Mouse (Mus musculus) right cerebral cortex, adult 2 months (tissue): ENCODE measurements at regions not wholly inside any gene's neighbourhood (a gene's known extent, or its start where the extent isn't known, plus 50 kb on each side); places are given as distances from the start of the nearest gene placed in this dataset.

Source experiments
- DNase-seq, 2 experiments: peaks; one replicate each; pipeline ENCODE4 v3.0.0; 2021 to 2022; ENCODE audit warnings: low spot score in 2 of 2

DNA sequence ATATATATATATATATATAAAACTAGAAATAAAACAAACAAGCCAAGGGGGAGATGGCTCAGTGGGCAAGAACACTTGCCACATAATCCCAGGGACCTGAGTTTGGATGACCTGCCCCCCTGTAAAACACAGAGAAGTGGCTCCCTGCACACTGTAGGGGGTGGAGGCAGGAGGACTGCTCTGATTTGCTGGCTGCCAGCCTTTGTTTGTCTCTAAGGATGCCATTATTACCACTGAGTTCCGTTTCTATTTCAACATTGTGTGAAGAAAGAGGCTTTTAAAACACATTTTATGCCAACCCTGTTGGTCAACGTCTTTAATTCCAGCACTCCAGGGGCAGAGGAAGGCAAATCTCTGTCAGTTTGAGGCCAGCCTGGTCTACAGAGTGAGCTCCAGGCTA lies 82.2 kb upstream of the Errfi1 start:
- no peak for DNase-seq

DNA sequence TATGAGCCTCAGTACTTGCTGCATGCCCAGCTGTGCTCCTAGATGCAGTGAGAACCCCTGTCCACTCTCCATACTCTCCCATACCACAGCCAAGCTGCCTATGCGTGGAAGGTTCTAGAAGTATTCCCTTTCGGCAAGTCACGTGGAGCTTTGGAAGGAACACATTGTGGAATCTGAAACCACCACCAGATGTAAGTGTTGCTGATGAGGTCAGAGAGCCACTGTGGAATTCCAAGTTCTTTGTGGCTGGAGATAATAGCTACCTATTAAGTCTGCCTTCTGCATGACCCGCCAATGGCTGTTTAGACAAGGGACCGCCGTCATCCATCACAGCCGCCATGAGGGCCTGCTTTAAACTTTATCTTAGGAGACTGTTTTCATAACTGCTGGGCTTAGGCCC lies 84.7 kb upstream of the Errfi1 start:
- DNase-seq: no peak

DNA sequence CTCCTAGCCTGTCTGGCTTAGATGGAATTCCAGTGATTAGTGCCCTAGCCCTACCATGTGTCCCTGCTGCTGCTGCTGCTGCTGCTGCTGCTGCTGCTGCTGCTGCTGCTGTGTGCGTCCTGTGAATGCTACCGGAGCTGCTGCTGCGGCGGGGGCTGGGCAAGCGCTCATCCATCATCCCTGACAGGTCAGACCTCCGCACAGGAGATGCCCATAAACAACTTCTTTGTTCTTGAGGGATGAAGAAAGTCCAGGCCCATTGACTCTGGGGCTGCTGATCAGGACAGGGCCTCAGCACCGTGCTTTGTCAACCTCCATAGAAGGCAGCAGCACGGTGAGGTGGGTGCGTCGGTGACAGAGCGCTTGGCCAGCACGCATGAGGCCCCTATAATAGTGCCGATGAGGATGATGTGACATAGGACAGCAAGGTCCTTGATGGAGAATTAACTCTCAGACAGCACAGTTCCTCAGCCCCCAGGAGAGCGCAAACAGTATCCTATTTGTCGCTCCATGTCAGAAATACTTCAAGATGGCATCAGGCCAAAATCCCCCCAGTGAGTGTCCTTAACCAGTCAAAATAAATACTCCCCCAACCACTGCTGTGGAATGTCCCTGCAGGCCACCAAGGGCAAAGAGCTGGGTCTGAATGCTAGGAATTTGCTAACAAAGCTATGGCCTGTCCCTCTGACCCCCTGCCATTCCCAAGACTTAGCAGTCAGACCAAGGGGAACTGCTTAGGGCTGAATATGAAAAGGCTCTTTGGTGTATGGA lies 95.1 kb upstream of the Errfi1 start:
- DNase-seq: no peak

DNA sequence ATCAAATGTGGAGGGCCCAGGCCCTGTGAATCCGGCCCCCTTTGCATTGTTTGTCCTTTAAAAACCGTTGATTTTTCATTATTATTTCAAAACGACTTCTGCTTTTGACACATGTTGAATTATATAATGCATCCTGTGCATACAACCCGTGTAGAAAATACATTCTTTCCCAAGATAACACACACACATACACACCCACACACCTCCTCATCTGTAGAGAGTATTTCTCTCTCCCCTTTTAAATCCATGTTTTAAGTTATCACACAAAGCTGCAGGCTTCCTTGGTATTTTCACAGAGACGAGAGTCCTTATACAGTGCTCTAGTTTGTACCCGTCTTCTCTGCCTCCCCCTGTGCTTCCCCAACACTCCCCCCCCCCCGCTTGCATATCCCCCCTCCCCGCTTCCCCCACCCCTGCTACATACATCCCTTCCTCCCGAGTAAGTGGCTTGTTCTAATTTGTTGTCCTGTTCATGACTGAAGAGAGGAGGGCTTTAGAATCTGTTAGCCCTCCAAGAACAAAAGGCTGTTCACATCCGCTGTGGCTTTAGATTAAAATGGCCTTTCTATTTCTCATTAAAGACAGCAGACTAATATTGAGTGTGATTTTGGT lies 95.8 kb upstream of the Errfi1 start:
- DNase-seq: no peak

DNA sequence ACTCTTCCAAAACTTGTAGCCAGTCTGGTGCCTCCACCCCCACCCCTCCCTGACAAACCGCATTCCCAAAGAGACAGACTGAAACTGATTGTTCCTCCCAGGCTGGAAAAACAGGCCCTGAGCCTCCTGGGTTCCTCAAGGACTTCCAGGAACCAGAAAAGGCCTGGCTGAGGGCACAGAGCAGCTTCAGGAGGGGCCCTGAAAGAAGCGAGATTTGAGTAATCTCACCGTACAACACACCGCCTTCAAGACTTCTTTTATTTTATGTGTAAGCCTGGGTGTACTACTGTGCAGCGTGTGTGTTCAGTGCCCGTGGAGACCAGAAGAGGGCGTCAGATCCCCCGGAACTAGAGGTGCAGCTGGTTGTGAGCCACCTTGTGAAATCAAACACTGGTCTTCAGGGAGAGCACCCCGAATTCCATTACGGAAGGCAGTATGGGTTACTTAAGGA lies 96.4 kb upstream of the Errfi1 start:
- no peak for DNase-seq

DNA sequence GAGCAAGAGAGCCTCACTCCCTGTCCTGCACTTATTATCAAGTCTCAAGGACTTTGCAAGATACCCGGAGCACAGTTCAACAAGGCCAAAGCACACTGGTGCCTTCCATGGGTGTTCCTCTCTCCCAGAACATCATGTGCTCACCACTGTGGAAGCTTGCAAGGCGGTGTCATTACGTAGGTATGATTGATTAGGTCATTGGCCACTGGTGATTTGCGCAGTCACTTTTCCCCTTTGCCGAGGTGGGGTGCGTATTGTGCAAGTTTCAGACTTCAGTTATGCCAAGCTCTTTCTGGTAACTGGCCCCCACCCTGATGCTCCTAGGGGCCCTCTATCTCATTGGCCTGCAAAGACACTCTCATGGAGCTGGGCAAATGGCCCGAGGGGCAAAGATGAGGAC lies 98.3 kb upstream of the Errfi1 start:
- DNase-seq: no peak

DNA sequence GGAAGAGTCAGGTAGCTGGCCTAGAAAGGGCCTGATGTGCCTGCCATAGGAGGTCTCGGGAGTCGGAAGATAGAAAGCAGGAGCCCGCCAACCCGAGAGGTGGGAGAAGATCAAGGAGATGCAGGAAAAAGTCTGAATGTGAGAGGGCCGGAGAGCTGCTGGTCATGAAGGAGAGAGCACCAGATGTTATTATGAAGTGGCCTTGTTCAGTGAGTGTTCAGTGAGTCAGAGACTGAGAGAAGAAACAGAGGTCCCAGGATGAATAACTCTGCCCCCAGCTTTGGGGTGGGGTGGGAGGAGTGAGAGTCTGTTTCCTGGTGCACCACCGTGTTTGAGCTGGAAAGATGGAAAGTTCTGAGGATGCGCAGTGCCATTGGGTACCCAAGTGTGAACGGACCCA lies 100.2 kb upstream of the Slc45a1 start:
- DNase-seq: no peak

DNA sequence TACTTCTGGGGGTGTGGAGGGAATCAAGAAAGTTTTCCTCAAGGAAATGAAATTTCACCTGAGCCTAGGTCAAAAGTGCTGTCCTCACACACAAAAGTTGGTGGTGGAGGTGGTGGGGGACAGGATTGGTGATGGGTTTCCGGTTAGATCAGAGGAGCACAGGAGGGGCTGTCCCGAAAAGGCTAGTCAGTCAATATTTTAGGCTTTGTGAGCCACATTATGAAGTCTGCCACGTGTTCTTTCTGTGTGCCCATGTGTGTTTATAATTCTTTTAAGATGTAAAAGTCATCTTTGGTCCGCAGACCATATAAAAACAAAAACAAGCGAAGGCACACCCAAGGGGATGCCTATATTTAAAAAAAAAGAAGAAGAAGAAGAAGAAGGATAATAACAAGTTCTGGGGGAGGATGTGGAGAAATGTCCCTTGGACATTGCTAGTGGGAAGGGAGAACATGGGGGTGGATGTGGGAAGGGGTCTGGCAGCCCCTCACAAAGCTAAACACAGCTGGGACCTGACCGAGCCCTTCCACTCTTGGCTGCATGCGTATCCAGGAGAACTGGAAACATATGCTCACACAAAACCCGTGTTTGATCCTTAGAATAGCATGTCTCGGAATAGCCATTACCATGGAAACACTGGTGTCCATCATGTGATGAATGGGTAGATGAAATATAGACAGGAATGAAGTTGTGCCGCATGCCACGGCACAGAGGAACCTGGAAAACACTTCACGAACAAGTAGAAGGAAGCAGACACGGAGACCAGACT lies 98.7 kb upstream of the Slc45a1 start:
- peak; percentile 38 to 46 for DNase-seq

DNA sequence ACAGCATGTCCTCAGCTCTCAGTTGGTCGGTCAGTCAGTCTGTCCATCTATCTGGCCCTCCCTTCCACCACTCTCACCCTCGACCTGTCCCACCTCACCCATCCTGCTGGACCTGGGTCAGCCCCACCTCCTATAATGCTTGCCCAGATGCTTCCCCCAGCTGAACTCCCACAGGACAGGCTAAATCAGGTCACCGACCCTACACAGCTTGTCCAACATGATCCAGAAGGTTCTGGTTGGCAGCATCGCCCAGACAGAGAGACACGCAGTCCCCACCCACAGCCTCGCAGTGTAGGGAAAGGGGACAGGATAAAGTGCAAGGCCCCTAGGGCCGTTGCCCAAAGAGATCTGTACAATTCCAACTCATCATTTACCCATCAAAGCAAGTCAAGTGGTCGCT lies 97.1 kb upstream of the Slc45a1 start:
- no peak for DNase-seq

DNA sequence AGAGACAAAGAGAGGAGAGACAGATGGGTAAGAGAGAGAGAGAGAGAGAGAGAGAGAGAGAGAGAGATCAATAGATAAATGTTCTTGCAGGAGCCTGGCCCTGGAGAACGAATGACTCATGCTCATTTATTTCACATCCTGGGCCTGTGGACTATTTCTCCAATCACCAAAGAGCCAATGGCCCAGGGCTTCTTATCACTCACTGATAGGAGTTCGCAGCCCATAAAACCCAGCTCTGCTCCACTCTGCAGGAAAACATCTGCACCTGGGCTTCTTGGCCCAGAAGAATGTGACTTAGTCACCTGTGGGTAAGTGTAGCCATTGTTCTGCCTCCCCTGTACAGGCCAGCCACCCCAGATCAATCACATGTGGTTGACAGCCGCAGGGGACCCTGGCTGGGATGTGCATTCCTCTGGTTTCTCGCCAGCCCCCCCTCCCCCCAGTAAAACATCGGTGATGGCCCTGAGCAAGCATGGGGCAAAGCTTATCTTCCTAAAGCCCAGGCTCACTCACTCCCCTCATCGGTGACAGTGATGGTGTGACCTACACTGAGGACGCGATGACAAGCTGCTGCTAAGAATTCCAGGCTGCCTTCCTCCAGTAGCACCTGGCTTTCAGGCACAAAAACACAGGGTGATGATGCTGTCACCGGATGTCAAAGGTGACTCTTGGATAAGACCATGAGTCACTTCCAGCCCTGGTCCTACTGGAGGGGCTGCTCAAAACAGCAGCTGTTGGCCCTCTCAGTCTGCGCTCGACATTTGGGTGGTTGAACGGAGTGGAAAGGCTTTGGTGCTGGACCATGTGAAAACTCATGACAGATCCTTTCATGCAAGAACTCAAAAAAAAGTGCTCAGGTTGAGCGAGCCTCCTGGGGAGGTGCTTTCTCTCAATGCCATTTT lies 96.4 kb upstream of the Slc45a1 start:
- no peak for DNase-seq

DNA sequence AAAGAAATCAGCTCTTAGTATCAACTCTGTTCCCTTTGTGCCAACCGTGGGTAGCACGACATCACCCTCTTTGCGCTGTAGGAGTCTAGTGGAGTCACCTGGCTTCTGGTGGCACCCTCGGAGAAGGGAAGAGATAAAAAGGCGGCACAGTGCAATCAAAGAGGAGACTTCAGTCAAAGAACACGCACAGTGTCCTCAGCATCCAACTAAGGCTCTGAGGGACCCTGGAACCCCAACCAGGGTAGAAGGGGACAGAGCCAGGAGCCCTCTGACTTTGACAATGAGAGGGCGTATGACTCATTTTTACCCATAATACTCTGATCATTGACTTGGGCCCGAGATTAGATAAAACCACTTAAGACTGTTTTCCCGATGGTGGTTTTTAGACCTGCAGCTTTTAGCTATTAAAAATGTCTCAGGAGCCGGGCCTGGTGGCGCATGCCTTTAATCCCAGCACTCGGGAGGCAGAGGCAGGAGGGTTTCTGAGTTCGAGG lies 94.5 kb upstream of the Slc45a1 start:
- no peak for DNase-seq

DNA sequence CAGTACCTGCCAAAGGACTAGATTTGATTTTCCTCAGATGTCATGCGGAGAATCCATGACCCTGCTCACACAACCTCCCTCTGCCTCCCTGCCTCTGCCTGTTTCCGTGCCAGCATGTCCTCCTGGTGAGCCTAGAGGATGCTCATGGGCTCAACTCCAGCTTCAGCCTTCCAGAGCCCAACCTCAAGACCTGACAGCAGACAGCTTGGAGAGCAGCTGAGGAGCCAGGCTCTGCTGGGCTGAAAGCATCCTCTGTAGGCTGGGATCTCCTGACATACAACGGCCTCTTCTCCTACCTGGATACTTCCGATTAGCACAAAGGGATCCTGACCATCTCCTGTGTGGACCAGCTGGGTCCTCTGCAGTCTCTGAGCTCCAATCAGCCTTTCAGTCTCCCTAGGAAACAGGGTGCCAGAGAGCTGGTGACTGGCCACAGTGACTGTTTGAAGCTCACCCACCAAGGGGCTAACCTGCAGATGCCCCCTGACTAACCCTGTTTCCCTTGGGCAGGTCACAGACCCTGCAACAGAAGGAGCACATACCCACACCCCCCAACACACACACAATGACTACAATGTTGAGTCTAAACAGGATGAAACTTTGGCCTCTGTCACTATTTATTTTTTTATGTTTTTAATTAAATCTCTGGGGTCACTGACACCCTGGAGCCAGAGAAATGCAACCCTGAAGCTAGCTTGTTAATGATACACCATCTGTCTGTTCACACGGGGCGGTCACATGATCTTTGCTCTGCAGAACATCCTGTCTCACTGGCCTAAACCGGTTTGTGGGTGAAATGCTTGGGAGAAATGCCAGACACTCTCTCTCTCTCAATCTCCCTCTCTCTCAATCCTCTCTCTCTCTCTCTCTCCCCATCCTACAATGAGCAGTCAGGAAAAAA lies 93.8 kb upstream of the Slc45a1 start:
- peak in 1 of 2 experiments; percentile 35 for DNase-seq

DNA sequence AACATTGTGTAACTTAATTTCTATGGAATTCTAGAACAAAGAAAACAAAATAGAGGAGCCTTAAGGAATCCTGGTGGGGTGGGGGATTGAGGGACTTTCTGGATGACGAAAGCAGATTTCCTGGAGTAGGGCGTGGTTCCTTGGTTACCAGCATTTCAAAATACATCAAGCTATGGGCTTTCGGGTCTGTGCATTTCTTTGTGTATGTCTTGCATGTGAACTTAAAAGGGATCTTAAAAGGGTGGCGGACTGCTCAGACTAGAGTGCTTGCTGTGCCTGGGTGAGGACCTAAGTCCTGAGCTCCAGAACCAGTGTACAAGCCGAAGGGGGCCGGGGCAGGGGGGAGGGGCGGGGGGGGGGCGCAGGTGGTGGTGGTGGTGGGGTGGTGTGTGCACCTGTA lies 91.5 kb upstream of the Slc45a1 start:
- no peak for DNase-seq

DNA sequence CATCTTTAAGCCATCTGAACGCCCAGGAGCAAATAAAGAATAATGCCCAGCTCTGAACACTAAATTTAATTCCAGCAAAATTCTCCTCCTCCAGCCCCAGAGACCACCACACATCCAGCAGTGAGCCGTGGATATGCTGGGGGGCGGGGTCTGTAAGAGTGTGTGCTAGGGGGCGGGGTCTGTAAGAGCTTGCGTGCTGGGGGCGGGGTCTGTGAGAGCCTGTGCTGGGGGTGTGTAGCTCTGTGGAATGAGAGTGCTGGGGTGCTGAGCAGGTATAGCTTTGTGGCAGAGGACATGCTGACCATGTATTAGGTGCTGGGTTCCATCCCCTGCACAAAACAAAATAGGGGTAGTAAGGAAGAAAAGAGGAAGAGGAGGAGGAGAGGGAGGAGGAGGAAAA lies 91.1 kb upstream of the Slc45a1 start:
- no peak for DNase-seq

DNA sequence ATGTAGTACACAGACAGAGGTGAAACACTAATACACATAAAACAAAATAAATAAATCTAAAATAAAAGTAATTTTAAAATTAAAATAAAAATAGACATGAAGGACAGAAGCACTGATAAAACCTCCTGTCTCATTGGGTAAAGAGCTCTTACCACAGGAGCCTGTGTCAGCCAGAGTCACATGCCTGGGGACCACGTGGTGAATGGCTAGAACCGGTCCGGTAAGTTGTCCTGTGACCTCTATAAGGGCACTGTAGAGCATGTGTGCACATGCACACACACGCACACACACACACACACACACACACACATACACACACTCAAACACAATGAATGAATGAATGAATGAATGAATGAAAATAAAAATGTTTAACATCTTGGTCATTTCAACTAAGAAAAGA lies 89.8 kb upstream of the Slc45a1 start:
- DNase-seq: no peak

DNA sequence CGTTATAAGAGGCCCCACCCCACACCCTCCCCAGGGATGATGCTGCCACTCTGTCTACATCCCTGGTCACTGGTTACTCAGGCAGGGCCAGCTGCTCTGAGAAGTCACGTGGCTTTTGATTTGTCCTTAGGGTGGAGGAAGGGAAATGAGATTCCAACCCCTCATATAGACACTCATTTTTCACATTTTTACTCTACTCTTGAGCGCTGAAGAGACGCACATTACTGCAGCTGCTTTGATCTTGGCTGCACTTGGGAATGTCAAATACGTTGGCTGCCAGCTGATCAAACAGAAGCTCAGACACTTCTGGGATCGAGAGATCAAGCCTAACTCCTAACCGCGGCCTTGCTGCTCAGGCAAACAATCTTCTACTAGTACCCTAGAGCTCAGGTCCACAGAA lies 88.2 kb upstream of the Slc45a1 start:
- DNase-seq: no peak

DNA sequence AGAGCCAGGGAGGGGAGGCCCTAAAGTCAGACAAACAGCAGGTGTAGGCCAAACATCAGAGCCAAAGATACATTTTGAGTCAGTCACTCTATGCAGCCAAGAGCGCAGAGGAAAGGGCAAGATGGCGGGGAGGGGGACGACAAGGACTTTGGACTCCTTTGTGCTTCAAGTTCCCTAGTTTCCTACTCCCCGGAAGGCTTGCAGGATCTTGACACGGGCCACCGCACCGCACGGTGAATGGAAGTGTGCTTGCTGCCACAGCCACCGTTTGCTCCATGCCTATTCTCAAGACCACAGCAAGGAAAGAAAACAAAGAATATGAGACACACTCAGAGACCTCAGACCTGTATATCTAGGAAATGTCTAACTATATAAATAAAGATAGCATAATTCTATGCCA lies 86.8 kb upstream of the Slc45a1 start:
- no peak for DNase-seq

DNA sequence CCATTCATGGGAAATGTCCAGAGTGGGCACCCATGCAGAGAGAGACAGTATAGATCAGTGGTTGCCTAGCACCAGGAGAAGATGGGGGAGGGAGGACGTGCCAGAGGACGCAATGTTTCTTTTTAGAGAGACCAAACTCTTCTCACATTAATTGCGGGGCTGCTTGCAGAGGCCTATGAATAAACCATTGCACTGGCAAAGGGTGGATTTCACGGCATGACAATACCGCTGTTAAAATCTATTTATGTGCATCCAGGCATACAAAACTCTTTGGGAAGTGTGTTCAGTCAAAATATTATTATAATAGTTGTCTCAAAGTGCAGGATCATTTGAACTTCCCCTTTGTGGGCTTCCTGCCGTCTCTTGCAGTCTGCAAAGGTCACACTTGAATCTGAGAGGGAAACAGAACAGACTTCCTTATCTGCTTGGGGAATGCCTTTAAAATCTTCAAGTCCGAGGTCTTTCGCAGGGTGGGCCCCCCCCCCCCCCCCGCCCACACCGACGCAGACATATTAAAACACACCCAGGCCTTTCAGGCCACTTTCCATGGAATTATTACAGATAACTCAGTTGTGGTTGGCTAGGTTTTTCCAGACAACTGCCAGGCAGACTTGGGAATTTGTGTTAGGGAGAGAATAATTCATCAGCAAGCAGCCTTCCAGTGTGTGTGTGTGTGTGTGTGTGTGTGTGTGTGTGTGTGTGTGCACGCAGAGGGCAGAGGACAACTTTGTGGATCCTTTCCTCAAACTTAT lies 78.3 kb upstream of the Slc45a1 start:
- DNase-seq: peak; percentile 50 to 60

DNA sequence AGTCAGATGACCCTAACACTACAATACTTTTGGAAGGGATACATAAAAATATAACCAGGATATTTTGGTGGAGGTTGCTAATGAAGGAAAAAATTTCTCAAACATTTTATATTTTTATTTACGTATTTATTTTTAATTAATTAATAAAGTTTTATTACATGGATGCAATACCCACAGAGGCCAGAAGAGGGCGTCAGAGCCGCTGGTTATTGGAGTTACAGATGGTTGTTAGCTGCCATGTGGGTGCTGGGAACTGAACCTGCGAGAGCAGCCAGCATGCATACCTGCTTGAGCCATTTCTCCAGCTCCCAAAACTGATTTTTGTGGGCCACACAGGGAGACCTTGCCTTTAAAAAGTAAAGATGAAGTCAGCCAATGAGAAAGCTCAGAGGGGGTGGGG lies 74.6 kb upstream of the Slc45a1 start:
- no peak for DNase-seq

DNA sequence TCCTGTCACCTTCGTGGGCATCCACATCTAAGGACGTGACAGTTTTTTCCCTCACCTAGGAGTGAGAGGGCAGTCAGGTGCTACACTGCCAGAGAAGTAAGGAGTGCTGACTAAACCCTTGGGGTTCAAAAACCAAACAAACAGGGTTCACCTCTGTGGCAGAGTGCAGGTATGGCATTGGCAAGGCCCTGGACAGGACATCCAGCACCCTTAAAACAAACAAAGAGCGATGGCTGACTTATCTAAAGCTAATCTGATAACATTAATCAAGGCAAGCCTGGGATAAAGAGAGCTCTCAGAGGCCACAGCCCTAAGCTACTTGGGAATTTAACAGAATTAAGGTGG lies 74.1 kb upstream of the Slc45a1 start:
- no peak for DNase-seq
